Mouse (Mus musculus) thymus, adult 2 months (tissue): Measurements from ENCODE around the gene Lypd6.

Source experiments
- CTCF ChIP-seq: fragments of 200-500 bp; IDR thresholded peaks from 2 replicates; pipeline ENCODE4 v1.5.1; 2012; ENCODE audit warnings: mild to moderate bottlenecking, control low read depth, low read length, moderate library complexity, borderline replicate concordance; ENCODE audit not compliant: control insufficient read depth, poor library complexity, insufficient read depth; ENCODE audit errors: extremely low read depth
- POLR2A ChIP-seq: fragments of 200-500 bp; IDR thresholded peaks from 2 replicates; pipeline ENCODE4 v1.6.1; 2012; ENCODE audit warnings: mild to moderate bottlenecking, low read length, control low read depth, moderate library complexity; ENCODE audit not compliant: control insufficient read depth, poor library complexity, insufficient read depth; ENCODE audit errors: extremely low read depth

- TF ChIP-seq CTCF (no peak), POLR2A (no peak)
Measured at GRCm38 (mm10) chr2:50163608-50164007, 97.4 kb downstream of the Lypd6 start.
